Mouse (Mus musculus) WW6 (cell line): ENCODE results near the gene Aox3.

Experiments used
- DNase-seq: peaks from one replicate; pipeline ENCODE4 v3.0.0-alpha.2; 2013; ENCODE audit warnings: low read depth, low spot score

The Aox3 gene

GRCm38 (mm10) chr1:58112880-58113279 lies at the start of gene Aox3:
Gene Aox3 (plus strand): TSS chr1:58113130.
- peak; percentile 57 for DNase-seq

- DNase-seq = no peak
Measured at GRCm38 (mm10) chr1:58065151-58065550, 47.8 kb upstream of the Aox3 start.

- DNase-seq = no peak
Measured at GRCm38 (mm10) chr1:58065606-58066005, 47.3 kb upstream of the Aox3 start.

- DNase-seq = no peak
Measured at GRCm38 (mm10) chr1:58069181-58069580, 43.7 kb upstream of the Aox3 start.

GRCm38 (mm10) chr1:58070091-58070490 lies 42.8 kb upstream of the Aox3 start:
- DNase-seq = no peak

GRCm38 (mm10) chr1:58071006-58071405 lies 41.9 kb upstream of the Aox3 start:
- DNase-seq = no peak

GRCm38 (mm10) chr1:58071509-58071908 lies 41.4 kb upstream of the Aox3 start:
- DNase-seq = no peak

- DNase-seq = no peak
Measured at GRCm38 (mm10) chr1:58072416-58072815, 40.5 kb upstream of the Aox3 start.

GRCm38 (mm10) chr1:58072991-58073730 lies 39.8 kb upstream of the Aox3 start:
- DNase-seq = no peak

GRCm38 (mm10) chr1:58074266-58074665 lies 38.7 kb upstream of the Aox3 start:
- no peak for DNase-seq

- DNase-seq = no peak
Measured at GRCm38 (mm10) chr1:58077882-58078281, 35.0 kb upstream of the Aox3 start.

- DNase-seq = no peak
Measured at GRCm38 (mm10) chr1:58078390-58078789, 34.5 kb upstream of the Aox3 start.

- no peak for DNase-seq
Measured at GRCm38 (mm10) chr1:58079689-58080088, 33.2 kb upstream of the Aox3 start.

GRCm38 (mm10) chr1:58080446-58080845 lies 32.5 kb upstream of the Aox3 start:
- DNase-seq = no peak

- no peak for DNase-seq
Measured at GRCm38 (mm10) chr1:58081356-58081755, 31.6 kb upstream of the Aox3 start.

GRCm38 (mm10) chr1:58089316-58089715 lies 23.6 kb upstream of the Aox3 start:
- no peak for DNase-seq

GRCm38 (mm10) chr1:58090191-58090590 lies 22.7 kb upstream of the Aox3 start:
- no peak for DNase-seq

- DNase-seq = no peak
Measured at GRCm38 (mm10) chr1:58091213-58091612, 21.7 kb upstream of the Aox3 start.

GRCm38 (mm10) chr1:58091992-58092560 lies 20.9 kb upstream of the Aox3 start:
- DNase-seq = no peak

- DNase-seq = no peak
Measured at GRCm38 (mm10) chr1:58097338-58097737, 15.6 kb upstream of the Aox3 start.

- no peak for DNase-seq
Measured at GRCm38 (mm10) chr1:58099119-58099518, 13.8 kb upstream of the Aox3 start.

- DNase-seq = no peak
Measured at GRCm38 (mm10) chr1:58101531-58102146, 11.3 kb upstream of the Aox3 start.

GRCm38 (mm10) chr1:58102494-58102893 lies 10.4 kb upstream of the Aox3 start:
- no peak for DNase-seq
